Mouse (Mus musculus) heart, adult 2 months (tissue): ENCODE results near the gene Pagr1a. TPM values are rescaled to one million over a fixed set of nuclear protein-coding genes. Genes with fewer than 3 reads are reported as not detected.

Experiments used
- DNase-seq, 2 experiments: peaks; one replicate each; pipeline ENCODE4 v3.0.0; 2021
- H3K27ac ChIP-seq: fragments of 200-600 bp; 2 replicates; pipeline ENCODE4 v1.8.1; 2022
- H3K27me3 ChIP-seq: fragments of 200-500 bp; 2 replicates; pipeline ENCODE4 v1.6.1; 2012; ENCODE audit warnings: mild to moderate bottlenecking, low read length, inconsistent platforms, mixed read lengths; ENCODE audit not compliant: control insufficient read depth, insufficient read depth
- H3K36me3 ChIP-seq: fragments of 200-500 bp; 2 replicates; pipeline ENCODE4 v1.6.1; 2012; ENCODE audit warnings: low read length, inconsistent platforms; ENCODE audit not compliant: control insufficient read depth, insufficient read depth
- H3K4me1 ChIP-seq: fragments of 200-500 bp; 2 replicates; pipeline ENCODE4 v1.6.1; 2011; ENCODE audit warnings: low read length; ENCODE audit not compliant: control insufficient read depth, insufficient read depth
- H3K4me3 ChIP-seq: fragments of 200-600 bp; 2 replicates; pipeline ENCODE4 v1.8.1; 2022
- H3K79me2 ChIP-seq: fragments of 200-500 bp; replicated peaks from 2 replicates; pipeline ENCODE4 v1.6.1; 2012; ENCODE audit warnings: mild to moderate bottlenecking, inconsistent platforms, low read length, moderate library complexity, mixed read lengths; ENCODE audit not compliant: control insufficient read depth, insufficient read depth
- H3K9ac ChIP-seq: fragments of 200-500 bp; 2 replicates; pipeline ENCODE4 v1.6.1; 2012; ENCODE audit warnings: low read depth, mild to moderate bottlenecking, control low read depth, inconsistent platforms, low read length, mixed read lengths
- CTCF ChIP-seq: fragments of 200-600 bp; IDR thresholded peaks from 2 replicates; pipeline ENCODE4 v1.8.1; 2022; ENCODE audit warnings: antibody characterized with exemption, mild to moderate bottlenecking, moderate library complexity
- EP300 ChIP-seq: fragments of 200-500 bp; IDR thresholded peaks from 2 replicates; pipeline ENCODE4 v1.6.1; 2011; ENCODE audit warnings: low read depth, low read length, control low read depth; ENCODE audit not compliant: insufficient read depth
- POLR2A ChIP-seq: fragments of 200-500 bp; IDR thresholded peaks from 2 replicates; pipeline ENCODE4 v1.6.1; 2011; ENCODE audit warnings: mild to moderate bottlenecking, low read depth, low read length, control low read depth; ENCODE audit not compliant: insufficient read depth
- WGBS: fragments of 180-500 bp; shearing (Covaris S2); methylation state at CpG from one replicate; pipeline ENCODE4 v1.1.7; 2018; 5-methylcytosine and 5-hydroxymethylcytosine counted together
- intact Hi-C: fragments of 180-260 bp; cut with DNase I; formaldehyde crosslinking; loops from one replicate; pipeline ENCODE4 v1.15.1; 2025
- microRNA-seq, 2 experiments: library from miRNA; unstranded; fragments of <30 nt; microRNA quantifications; one replicate each; pipeline ENCODE4 v1.2.0; 2021
- polyA plus RNA-seq: library from polyadenylated mRNA; depleted of rRNA; stranded (reverse); fragments of >200 nt; gene quantifications from 2 replicates; pipeline ENCODE4 v1.2.3, GENCODE M21; 2012; rRNA removed
- total RNA-seq, 2 experiments: library from RNA; stranded (reverse); gene quantifications; 2 replicates each; pipeline ENCODE4 v1.2.3; 2021

Pagr1a gene
- total and polyA plus RNA-seq, 3 experiments = 3.6 to 21.4 (median 12.8) TPM

GRCm38 (mm10) chr7:126975950-126976866 lies 40.9 kb downstream of the Pagr1a start, which contains the start of gene Cdiptos:
Gene Cdiptos, minus strand, starts transcription at chr7:126976098.
- WGBS = under 1% methylated on average over 55 of the region's 55 CpGs
- H3K4me1 ChIP-seq = peaks cover 10% of the 10 kb centered on the region
- peak within 1 kb of the TSS; percentile 91 for H3K9ac ChIP-seq
- peak within 1 kb of the TSS; percentile 100 for H3K4me3 ChIP-seq
- peaks cover 3% of the 10 kb centered on the region; the same call in 1 of the 2 replicates for H3K36me3 ChIP-seq
- TF ChIP-seq CTCF (peak; percentile 99; the same call in 1 of the 2 replicates), EP300 (peak; percentile 84; the same call in 1 of the 2 replicates), POLR2A (peak; percentile 40; the same call in 1 of the 2 replicates)
- peak within 1 kb of the TSS; percentile 100 for H3K27ac ChIP-seq
- DNase-seq = peak; percentile 95 to 96
- H3K79me2 ChIP-seq = peaks cover 3% of the 10 kb centered on the region; the same call in 1 of the 2 replicates
- H3K27me3 ChIP-seq = no peaks in the 10 kb centered on the region
- intact Hi-C loops = loop anchor here (1.0 to 2.0 kb wide), 3 partner anchors 41 to 113 kb away; partner anchors contain the start of genes Ino80e, Kctd13 and Pagr1a

GRCm38 (mm10) chr7:126975893-126975949 lies 41.4 kb downstream of the Pagr1a start, which contains the start of gene Cdipt:
Gene Cdipt, plus strand, starts transcription at chr7:126975914.
- peak within 1 kb of the TSS; percentile 100 for H3K27ac ChIP-seq
- intact Hi-C loops = no loop called here
- 0% methylated on average over 1 of the region's 1 CpGs for WGBS
- DNase-seq = no peak
- H3K4me3 ChIP-seq = peak within 1 kb of the TSS; percentile 100
- peaks cover 10% of the 10 kb centered on the region for H3K4me1 ChIP-seq
- H3K9ac ChIP-seq = peak within 1 kb of the TSS; percentile 91
- H3K27me3 ChIP-seq = no peaks in the 10 kb centered on the region
- peaks cover 3% of the 10 kb centered on the region; the same call in 1 of the 2 replicates for H3K79me2 ChIP-seq
- H3K36me3 ChIP-seq = peaks cover 3% of the 10 kb centered on the region; the same call in 1 of the 2 replicates
- no peak for TF ChIP-seq CTCF
- TF ChIP-seq EP300 = no peak
- TF ChIP-seq POLR2A = no peak

GRCm38 (mm10) chr7:126975493-126975892 lies 41.7 kb downstream of the Pagr1a start:
- Histone ChIP-seq H3K27ac (peak overlapping the region; percentile 100), H3K27me3 (no peaks in the 10 kb centered on the region), H3K36me3 (peaks cover 3% of the 10 kb centered on the region; the same call in 1 of the 2 replicates), H3K4me3 (peak overlapping the region; percentile 100), H3K4me1 (peaks cover 10% of the 10 kb centered on the region), H3K9ac (peak overlapping the region; percentile 13), H3K79me2 (peaks cover 3% of the 10 kb centered on the region; the same call in 1 of the 2 replicates)
- TF ChIP-seq POLR2A (0 out of 2 replicates have a peak, but pooled peaks have one; percentile 33), CTCF (no peak), EP300 (no peak)
- DNase-seq = no peak
- 3% methylated on average over 8 of the region's 8 CpGs for WGBS
- intact Hi-C loops = no loop called here

- Histone ChIP-seq H3K4me3 (no peak overlapping the region), H3K4me1 (no peaks in the 10 kb centered on the region), H3K9ac (no peak overlapping the region), H3K36me3 (no peaks in the 10 kb centered on the region), H3K27ac (no peak overlapping the region), H3K79me2 (no peaks in the 10 kb centered on the region), H3K27me3 (no peaks in the 10 kb centered on the region; the same call in 1 of the 2 replicates)
- DNase-seq = no peak
- TF ChIP-seq CTCF (no peak), EP300 (no peak), POLR2A (no peak)
- intact Hi-C loops = no loop called here
- 83% methylated on average over 6 of the region's 6 CpGs for WGBS
Observed at GRCm38 (mm10) chr7:126967361-126967760, 49.8 kb downstream of the Pagr1a start.

- WGBS = 40% methylated on average over 3 of the region's 3 CpGs
- Histone ChIP-seq H3K4me3 (no peak overlapping the region), H3K9ac (no peak overlapping the region), H3K4me1 (no peaks in the 10 kb centered on the region), H3K36me3 (no peaks in the 10 kb centered on the region), H3K27ac (no peak overlapping the region), H3K27me3 (no peaks in the 10 kb centered on the region; the same call in 1 of the 2 replicates), H3K79me2 (no peaks in the 10 kb centered on the region)
- intact Hi-C loops = no loop called here
- DNase-seq = no peak
- no peak for TF ChIP-seq POLR2A
- no peak for TF ChIP-seq CTCF
- TF ChIP-seq EP300 = no peak
Observed at GRCm38 (mm10) chr7:126965568-126965967, 51.6 kb downstream of the Pagr1a start.

Small RNA genes lying within 50 kb of the gene (microRNA-seq; reads per million reads assigned to microRNA genes)
- 0 reads per million in 2 experiments for gene Gm44343

Other genes starting within 250 kb of the Pagr1a start
Only the 30 nearest of the 32 such genes appear.
- gene Tbx6, start 235.9 kb downstream of the Pagr1a start, total RNA-seq = under 1 TPM; 0.44 to 0.66 TPM
- 2.3 and 2.9 TPM in 2 replicates for gene Tbx6, start 235.9 kb downstream of the Pagr1a start, polyA plus RNA-seq
- 10 to 100 TPM; 31.8 to 31.9 TPM for gene Ppp4c, start 224.9 kb downstream of the Pagr1a start, total RNA-seq
- 65.6 and 99.5 TPM in 2 replicates for gene Ppp4c, start 224.9 kb downstream of the Pagr1a start, polyA plus RNA-seq
- gene Fam57b, start 219.7 kb downstream of the Pagr1a start, total RNA-seq = 1 to 10 TPM; 7.4 to 8.8 TPM
- 9.0 and 12.8 TPM in 2 replicates for gene Fam57b, start 219.7 kb downstream of the Pagr1a start, polyA plus RNA-seq
- not detected for gene 4930451I11Rik, start 185.7 kb downstream of the Pagr1a start, total RNA-seq
- gene 4930451I11Rik, start 185.7 kb downstream of the Pagr1a start, polyA plus RNA-seq = not detected in 2 replicates
- gene Doc2a, start 169.9 kb downstream of the Pagr1a start, total RNA-seq = not detected
- not detected in 2 replicates for gene Doc2a, start 169.9 kb downstream of the Pagr1a start, polyA plus RNA-seq
- gene Hirip3, start 155.4 kb downstream of the Pagr1a start, total RNA-seq = 1 to 10 TPM; 5.7 to 6.3 TPM
- gene Hirip3, start 155.4 kb downstream of the Pagr1a start, polyA plus RNA-seq = 3.6 and 4.4 TPM in 2 replicates
- 10 to 100 TPM; 16.8 to 18.3 TPM for gene Ino80e, start 155.0 kb downstream of the Pagr1a start, total RNA-seq
- gene Ino80e, start 155.0 kb downstream of the Pagr1a start, polyA plus RNA-seq = 25.9 and 29.6 TPM in 2 replicates
- 10 to 100 TPM; 37.4 to 39.8 TPM for gene Taok2, start 132.6 kb downstream of the Pagr1a start, total RNA-seq
- 43.1 and 44.7 TPM in 2 replicates for gene Taok2, start 132.6 kb downstream of the Pagr1a start, polyA plus RNA-seq
- gene Tmem219, start 94.4 kb downstream of the Pagr1a start, total RNA-seq = 10 to 100 TPM in 1 of 2 experiments, 1 to 10 TPM in 1; 8.6 to 12.0 TPM
- 27.1 and 33.6 TPM in 2 replicates for gene Tmem219, start 94.4 kb downstream of the Pagr1a start, polyA plus RNA-seq
- 1 to 10 TPM; 6.7 TPM for gene Kctd13, start 88.5 kb downstream of the Pagr1a start, total RNA-seq
- gene Kctd13, start 88.5 kb downstream of the Pagr1a start, polyA plus RNA-seq = 12.7 and 13.7 TPM in 2 replicates
- not detected for gene Asphd1, start 67.8 kb downstream of the Pagr1a start, total RNA-seq
- 0.08 and 0.29 TPM in 2 replicates for gene Asphd1, start 67.8 kb downstream of the Pagr1a start, polyA plus RNA-seq
- gene Sez6l2, start 66.8 kb downstream of the Pagr1a start, total RNA-seq = 1 to 10 TPM; 5.6 to 6.1 TPM
- 5.0 and 5.4 TPM in 2 replicates for gene Sez6l2, start 66.8 kb downstream of the Pagr1a start, polyA plus RNA-seq
- gene Cdipt, start 41.4 kb downstream of the Pagr1a start, total RNA-seq = 10 to 100 TPM; 44.4 to 45.9 TPM
- gene Cdipt, start 41.4 kb downstream of the Pagr1a start, polyA plus RNA-seq = 133 and 170 TPM in 2 replicates
- gene Cdiptos, start 41.3 kb downstream of the Pagr1a start, total RNA-seq = under 1 TPM in 1 of 2 experiments, not detected in 1; 0.39 TPM
- gene Cdiptos, start 41.3 kb downstream of the Pagr1a start, polyA plus RNA-seq = 2.0 and 2.5 TPM in 2 replicates
- gene Mvp, start 2.7 kb downstream of the Pagr1a start, total RNA-seq = 10 to 100 TPM; 50.4 to 59.1 TPM
- 48.8 and 50.7 TPM in 2 replicates for gene Mvp, start 2.7 kb downstream of the Pagr1a start, polyA plus RNA-seq
- not detected for gene Pagr1b, start 868 bp downstream of the Pagr1a start, total RNA-seq
- gene Pagr1b, start 868 bp downstream of the Pagr1a start, polyA plus RNA-seq = not detected in 2 replicates
- gene Gm42742, start 3.7 kb upstream of the Pagr1a start, total RNA-seq = 10 to 100 TPM; 15.9 to 25.8 TPM
- 21.7 and 24.3 TPM in 2 replicates for gene Gm42742, start 3.7 kb upstream of the Pagr1a start, polyA plus RNA-seq
- gene Prrt2, start 3.9 kb upstream of the Pagr1a start, total RNA-seq = under 1 TPM; 0.63 to 0.77 TPM
- 5.7 and 8.0 TPM in 2 replicates for gene Prrt2, start 3.9 kb upstream of the Pagr1a start, polyA plus RNA-seq
- 10 to 100 TPM; 56.5 to 59.8 TPM for gene Maz, start 9.7 kb upstream of the Pagr1a start, total RNA-seq
- gene Maz, start 9.7 kb upstream of the Pagr1a start, polyA plus RNA-seq = 53.7 and 57.1 TPM in 2 replicates
- under 1 TPM; 0.65 to 0.84 TPM for gene Kif22, start 25.1 kb upstream of the Pagr1a start, total RNA-seq
- gene Kif22, start 25.1 kb upstream of the Pagr1a start, polyA plus RNA-seq = 0.39 and 0.59 TPM in 2 replicates
- gene Zg16, start 70.0 kb upstream of the Pagr1a start, total RNA-seq = not detected
- gene Zg16, start 70.0 kb upstream of the Pagr1a start, polyA plus RNA-seq = not detected in 2 replicates
- 1 to 10 TPM; 1.5 to 2.1 TPM for gene AI467606, start 74.0 kb upstream of the Pagr1a start, total RNA-seq
- gene AI467606, start 74.0 kb upstream of the Pagr1a start, polyA plus RNA-seq = 2.7 and 4.7 TPM in 2 replicates
- not detected for gene Qprt, start 104.9 kb upstream of the Pagr1a start, total RNA-seq
- 0.25 and 0.32 TPM in 2 replicates for gene Qprt, start 104.9 kb upstream of the Pagr1a start, polyA plus RNA-seq
- under 1 TPM; 0.78 to 0.80 TPM for gene Spn, start 120.5 kb upstream of the Pagr1a start, total RNA-seq
- 1.1 and 2.9 TPM in 2 replicates for gene Spn, start 120.5 kb upstream of the Pagr1a start, polyA plus RNA-seq
- gene Cd2bp2, start 178.7 kb upstream of the Pagr1a start, total RNA-seq = 10 to 100 TPM; 33.4 to 35.2 TPM
- 18.2 and 26.9 TPM in 2 replicates for gene Cd2bp2, start 178.7 kb upstream of the Pagr1a start, polyA plus RNA-seq
- gene Tbc1d10b, start 191.1 kb upstream of the Pagr1a start, total RNA-seq = 10 to 100 TPM; 20.5 to 22.0 TPM
- gene Tbc1d10b, start 191.1 kb upstream of the Pagr1a start, polyA plus RNA-seq = 13.6 and 17.4 TPM in 2 replicates
- gene Mylpf, start 191.5 kb upstream of the Pagr1a start, total RNA-seq = 1 to 10 TPM; 3.5 TPM
- 0.74 and 1.1 TPM in 2 replicates for gene Mylpf, start 191.5 kb upstream of the Pagr1a start, polyA plus RNA-seq
- gene Zfp553, start 215.7 kb upstream of the Pagr1a start, total RNA-seq = 1 to 10 TPM; 6.0 to 6.3 TPM
- 5.0 and 6.5 TPM in 2 replicates for gene Zfp553, start 215.7 kb upstream of the Pagr1a start, polyA plus RNA-seq
- gene Sept1, start 215.8 kb upstream of the Pagr1a start, total RNA-seq = 1 to 10 TPM; 2.5 to 4.7 TPM
- gene Sept1, start 215.8 kb upstream of the Pagr1a start, polyA plus RNA-seq = 6.2 and 13.0 TPM in 2 replicates
- gene Zfp771, start 226.9 kb upstream of the Pagr1a start, total RNA-seq = 10 to 100 TPM; 14.7 to 21.0 TPM
- 16.9 and 30.0 TPM in 2 replicates for gene Zfp771, start 226.9 kb upstream of the Pagr1a start, polyA plus RNA-seq